Mouse (Mus musculus) intestine, embryonic 14.5 days (tissue): Measurements from ENCODE around the gene Ldah. TPM values are rescaled to one million over a fixed set of nuclear protein-coding genes. Genes with fewer than 3 reads are reported as not detected.
A peak's percentile ranks its signal among the peaks of the same experiment; 100 is the strongest.

Experiments used
- ATAC-seq: fragments of 200-750 bp; cut with Nextera tagmentation; replicated peaks from 2 replicates; pipeline ENCODE4 v1.8.0; 2017; ENCODE audit warnings: low read depth, moderate number of reproducible peaks, moderate TSS enrichment, moderate library complexity; ENCODE audit not compliant: low FRiP score, low TSS enrichment
- DNase-seq: peaks from one replicate; pipeline ENCODE4 v3.0.0-alpha.2; 2018; ENCODE audit warnings: low spot score
- H3K27ac ChIP-seq: fragments of 300-500 bp; sonication (generic); 2 replicates; pipeline ENCODE4 v1.5.1; 2014; ENCODE audit warnings: low read depth, mild to moderate bottlenecking, control low read depth
- H3K27me3 ChIP-seq: fragments of 300-500 bp; sonication (generic); replicated peaks from 2 replicates; pipeline ENCODE4 v1.6.1; 2014; ENCODE audit warnings: low read length, control low read depth; ENCODE audit not compliant: control insufficient read depth, insufficient read depth
- H3K36me3 ChIP-seq: fragments of 300-500 bp; sonication (generic); 2 replicates; pipeline ENCODE4 v1.6.1; 2014; ENCODE audit warnings: low read length, control low read depth; ENCODE audit not compliant: control insufficient read depth, insufficient read depth
- H3K4me1 ChIP-seq: fragments of 300-500 bp; sonication (generic); replicated peaks from 2 replicates; pipeline ENCODE4 v1.6.1; 2014; ENCODE audit warnings: low read length, control low read depth, mixed read lengths; ENCODE audit not compliant: control insufficient read depth, insufficient read depth
- H3K4me2 ChIP-seq: fragments of 300-500 bp; sonication (generic); 2 replicates; pipeline ENCODE4 v1.6.1; 2014; ENCODE audit warnings: low read length
- H3K4me3 ChIP-seq: fragments of 300-500 bp; sonication (generic); 2 replicates; pipeline ENCODE4 v1.5.1; 2014; ENCODE audit warnings: low read depth, low read length, control low read depth, mixed read lengths
- H3K9ac ChIP-seq: fragments of 300-500 bp; sonication (generic); 2 replicates; pipeline ENCODE4 v1.6.1; 2014; ENCODE audit warnings: mild to moderate bottlenecking, low read length
- H3K9me3 ChIP-seq: fragments of 300-500 bp; sonication (generic); 2 replicates; pipeline ENCODE4 v1.6.1; 2016; ENCODE audit warnings: low read length, control low read depth; ENCODE audit not compliant: control insufficient read depth
- WGBS: fragments of 180-500 bp; shearing (Covaris S2); extraction: QIAGEN DNeasy Blood & Tissue Kit; methylation state at CpG from one replicate; pipeline ENCODE4 v1.1.7; 2014; 5-methylcytosine and 5-hydroxymethylcytosine counted together
- polyA plus RNA-seq: library from polyadenylated mRNA; unstranded; fragments of >200 nt; fragmentation: Nextera tagmentation; extraction: Ambion mirVana; gene quantifications from 2 replicates; pipeline ENCODE4 v1.2.1, GENCODE M21; 2014

The Ldah gene
- polyA plus RNA-seq, 1 experiment from 2014 or later = 51.2 TPM

DNA sequence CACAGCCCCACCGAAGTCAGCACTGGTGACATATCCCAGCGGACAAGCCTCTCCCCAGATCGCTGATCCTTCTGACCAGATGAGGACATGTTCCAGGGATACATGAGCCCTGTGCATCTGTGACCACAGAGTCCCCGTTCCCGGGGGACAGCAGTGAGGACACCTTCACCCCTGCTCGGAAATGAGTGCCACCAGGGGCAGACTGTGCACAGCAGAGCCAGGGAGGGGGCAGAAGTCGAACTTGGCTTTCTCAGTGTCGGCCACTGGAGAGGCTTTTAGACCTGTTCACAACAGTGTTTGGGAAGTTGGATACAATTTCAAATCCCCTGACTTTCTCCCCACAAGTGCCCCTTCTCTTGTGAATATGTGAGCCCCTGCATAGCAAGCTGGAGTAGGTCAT lies 81.6 kb downstream of the Ldah start:
- Histone ChIP-seq H3K9ac (no peak overlapping the region), H3K4me3 (no peak overlapping the region), H3K9me3 (no peaks in the 10 kb centered on the region), H3K36me3 (0 out of 2 replicates have a peak, but pooled peaks cover 2% of the 10 kb centered on the region), H3K4me2 (no peak overlapping the region), H3K4me1 (no peaks in the 10 kb centered on the region), H3K27me3 (peaks cover 6% of the 10 kb centered on the region; the same call in 1 of the 2 replicates), H3K27ac (no peak overlapping the region)
- ATAC-seq (no peak), DNase-seq (no peak)
- WGBS = 94% methylated on average over 8 of the region's 8 CpGs

DNA sequence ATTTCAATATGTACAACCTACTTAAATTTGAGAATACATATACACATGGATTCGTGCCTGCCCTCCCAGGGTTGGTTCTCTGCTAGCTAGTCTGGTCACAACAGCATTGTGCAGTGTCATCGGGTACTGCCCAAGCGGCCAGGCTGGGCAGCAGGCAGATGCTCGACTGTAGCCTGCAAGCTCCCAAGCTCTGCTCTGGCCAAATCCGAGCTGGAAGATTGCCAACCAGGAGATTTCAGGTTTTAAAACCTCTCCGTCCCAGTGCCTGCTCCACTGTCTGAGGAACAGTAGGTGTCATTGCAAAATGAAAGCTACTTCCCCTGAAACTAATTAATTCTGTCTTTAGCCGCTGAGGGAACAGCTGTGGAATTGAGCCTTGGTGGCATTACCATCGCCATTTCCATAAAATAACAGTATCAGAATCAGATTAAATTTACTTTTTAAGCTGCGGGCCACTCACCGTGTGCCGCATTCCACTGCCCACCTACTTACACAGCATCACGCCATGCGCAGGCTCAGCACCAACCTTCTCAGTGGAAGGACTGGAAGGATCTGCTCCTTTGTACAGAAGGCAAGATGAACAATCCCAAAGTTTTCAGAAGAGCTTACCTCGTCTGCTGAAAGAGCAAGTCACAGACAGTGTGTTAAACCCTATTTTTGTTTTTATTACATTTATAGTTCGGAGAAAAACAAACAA lies 83.4 kb downstream of the Ldah start:
- Histone ChIP-seq H3K9me3 (no peaks in the 10 kb centered on the region), H3K27me3 (peaks cover 22% of the 10 kb centered on the region), H3K27ac (no peak overlapping the region), H3K4me1 (no peaks in the 10 kb centered on the region), H3K4me2 (no peak overlapping the region), H3K36me3 (no peaks in the 10 kb centered on the region), H3K9ac (no peak overlapping the region), H3K4me3 (no peak overlapping the region)
- no peak for ATAC-seq
- 71% methylated on average over 15 of the region's 15 CpGs for WGBS
- no peak for DNase-seq

DNA sequence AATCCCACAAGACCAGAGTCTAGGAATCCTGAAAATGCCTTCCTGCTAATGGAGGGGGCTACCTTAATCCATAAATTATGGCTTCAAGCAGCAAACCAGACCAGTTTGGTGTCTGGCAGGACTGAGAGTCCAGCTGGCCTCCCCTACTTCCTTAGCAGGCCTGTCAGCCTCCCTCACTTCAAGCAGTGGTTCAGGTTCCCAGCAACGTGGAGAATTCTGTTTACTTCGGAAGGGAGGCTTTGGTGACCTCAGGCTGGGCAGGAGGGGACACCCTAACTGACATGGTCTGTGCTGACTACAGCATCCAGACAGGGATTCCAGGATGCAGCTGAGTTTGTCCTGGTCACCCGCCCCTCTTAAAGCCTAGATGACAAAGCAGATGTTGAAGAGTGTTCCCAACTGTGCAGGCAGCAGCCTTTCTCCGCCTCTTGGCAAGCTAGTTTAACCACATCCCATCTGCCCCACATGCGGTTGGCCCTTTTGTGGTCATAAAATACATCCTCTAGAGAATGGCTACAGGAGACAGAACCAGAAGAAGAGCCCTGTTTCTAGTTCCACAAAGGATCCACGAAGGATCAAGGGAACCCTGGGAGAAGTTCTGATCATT lies 87.5 kb downstream of the Ldah start:
- Histone ChIP-seq H3K27me3 (peaks cover 63% of the 10 kb centered on the region), H3K9ac (no peak overlapping the region), H3K4me1 (peaks cover 2% of the 10 kb centered on the region; the same call in 1 of the 2 replicates), H3K4me3 (no peak overlapping the region), H3K4me2 (no peak overlapping the region), H3K27ac (no peak overlapping the region), H3K36me3 (no peaks in the 10 kb centered on the region), H3K9me3 (no peaks in the 10 kb centered on the region)
- WGBS = 47% methylated on average over 6 of the region's 6 CpGs
- ATAC-seq = no peak
- no peak for DNase-seq

DNA sequence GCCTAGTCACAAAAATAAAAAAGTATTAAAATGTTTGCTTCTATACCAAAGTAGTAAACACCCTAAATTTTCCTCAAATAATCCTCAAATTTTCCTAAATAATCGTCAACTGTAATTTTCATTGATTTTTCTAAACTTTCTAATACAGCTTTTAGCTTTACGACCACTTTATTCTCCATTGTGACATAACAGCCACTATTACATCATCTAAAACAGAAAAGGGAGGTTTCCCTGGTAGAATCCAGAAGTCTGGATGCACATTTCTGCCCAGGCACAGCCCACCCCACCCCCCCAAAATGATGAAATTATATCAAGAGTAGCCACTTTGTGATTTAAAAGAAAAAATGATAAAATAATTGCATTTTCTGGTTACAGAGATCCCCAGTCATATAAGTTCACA lies 88.2 kb downstream of the Ldah start:
- Histone ChIP-seq H3K9me3 (no peaks in the 10 kb centered on the region), H3K4me3 (no peak overlapping the region), H3K27me3 (peaks cover 70% of the 10 kb centered on the region), H3K36me3 (no peaks in the 10 kb centered on the region), H3K4me2 (no peak overlapping the region), H3K4me1 (peaks cover 2% of the 10 kb centered on the region; the same call in 1 of the 2 replicates), H3K27ac (no peak overlapping the region), H3K9ac (no peak overlapping the region)
- no peak for DNase-seq
- ATAC-seq = no peak
- WGBS = 81% methylated on average over 2 of the region's 2 CpGs

DNA sequence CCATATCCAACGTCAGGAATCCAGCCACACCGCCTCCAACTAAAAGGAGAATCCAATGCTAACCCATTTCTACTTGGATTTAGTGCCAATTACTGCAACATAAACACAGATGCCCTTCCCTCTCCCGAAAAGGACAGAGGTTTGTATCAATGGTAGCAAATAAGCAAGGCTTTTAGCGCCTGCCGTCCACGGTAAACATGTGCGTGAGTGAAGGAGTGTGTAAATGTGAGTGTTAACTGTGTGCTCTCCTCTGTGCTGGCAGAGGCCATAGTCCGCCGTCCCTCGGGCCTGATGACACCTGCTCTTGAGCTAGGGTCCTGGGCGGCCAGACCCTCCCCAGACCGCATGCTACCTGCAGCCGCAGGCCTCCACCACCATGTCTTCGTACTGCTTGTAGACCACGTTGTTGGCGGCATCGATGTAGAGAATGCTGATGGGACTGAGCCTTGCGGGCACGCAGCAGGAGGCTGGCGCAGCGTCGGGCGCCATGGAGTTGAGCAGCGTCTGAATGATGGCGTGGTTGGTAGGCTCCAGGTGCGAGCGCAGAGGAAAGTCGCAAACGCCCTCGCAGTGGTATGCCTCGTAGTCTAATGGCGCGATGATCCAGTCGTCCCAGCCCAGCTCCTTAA lies 89.8 kb downstream of the Ldah start:
- H3K4me2 ChIP-seq = peak overlapping the region; percentile 57
- WGBS = 6% methylated on average over 34 of the region's 34 CpGs
- H3K9me3 ChIP-seq = no peaks in the 10 kb centered on the region
- H3K27me3 ChIP-seq = peaks cover 86% of the 10 kb centered on the region
- peaks cover 2% of the 10 kb centered on the region; the same call in 1 of the 2 replicates for H3K4me1 ChIP-seq
- no peak overlapping the region for H3K9ac ChIP-seq
- peak overlapping the region; percentile 31 for H3K4me3 ChIP-seq
- DNase-seq (no peak), ATAC-seq (no peak)
- H3K36me3 ChIP-seq = no peaks in the 10 kb centered on the region
- no peak overlapping the region for H3K27ac ChIP-seq

DNA sequence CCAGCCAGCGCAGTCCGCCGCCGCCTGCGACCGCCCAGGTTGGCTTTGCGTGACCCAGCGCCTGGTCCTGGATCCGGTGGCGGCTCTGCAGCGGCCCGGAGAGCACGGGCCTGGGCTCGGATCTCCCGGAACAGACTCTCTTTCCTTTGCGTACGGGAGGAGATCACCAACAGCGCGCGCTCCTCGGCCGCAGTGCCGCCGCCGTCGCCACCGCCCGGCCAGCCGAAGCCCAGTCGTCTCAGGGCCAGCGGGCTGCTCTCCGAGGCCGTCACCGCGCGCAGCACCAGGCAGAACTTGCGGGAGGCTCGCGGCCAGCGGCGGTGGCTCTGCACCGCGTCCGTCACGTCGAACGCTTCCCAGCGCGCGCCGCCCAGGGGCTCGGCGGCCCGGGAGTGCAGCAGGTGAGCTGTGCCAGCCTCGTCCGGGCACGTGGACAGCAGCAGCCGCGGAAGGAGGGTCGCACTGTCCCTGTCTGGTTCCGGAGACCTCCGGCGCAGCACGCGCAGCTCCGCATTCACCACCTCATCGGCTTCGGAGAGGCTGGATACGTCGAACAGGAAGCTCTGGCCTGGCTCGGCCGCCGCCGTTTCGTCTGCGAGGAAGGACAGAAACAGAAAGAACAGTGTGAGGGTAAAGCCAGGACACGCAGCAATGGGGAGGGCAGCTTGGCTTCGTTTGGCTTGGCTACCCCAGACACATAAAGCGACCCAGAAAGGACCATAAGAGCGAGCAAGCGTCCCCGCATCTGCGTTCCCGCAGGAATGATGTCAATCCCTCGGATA lies 90.6 kb downstream of the Ldah start:
- H3K4me2 ChIP-seq = peak overlapping the region; percentile 57
- peaks cover 94% of the 10 kb centered on the region for H3K27me3 ChIP-seq
- peak overlapping the region; percentile 31 for H3K4me3 ChIP-seq
- DNase-seq (peak; percentile 71), ATAC-seq (no peak)
- peaks cover 2% of the 10 kb centered on the region; the same call in 1 of the 2 replicates for H3K4me1 ChIP-seq
- 2% methylated on average over 81 of the region's 85 CpGs for WGBS
- H3K27ac ChIP-seq = no peak overlapping the region
- H3K9me3 ChIP-seq = no peaks in the 10 kb centered on the region
- no peaks in the 10 kb centered on the region for H3K36me3 ChIP-seq
- no peak overlapping the region for H3K9ac ChIP-seq

DNA sequence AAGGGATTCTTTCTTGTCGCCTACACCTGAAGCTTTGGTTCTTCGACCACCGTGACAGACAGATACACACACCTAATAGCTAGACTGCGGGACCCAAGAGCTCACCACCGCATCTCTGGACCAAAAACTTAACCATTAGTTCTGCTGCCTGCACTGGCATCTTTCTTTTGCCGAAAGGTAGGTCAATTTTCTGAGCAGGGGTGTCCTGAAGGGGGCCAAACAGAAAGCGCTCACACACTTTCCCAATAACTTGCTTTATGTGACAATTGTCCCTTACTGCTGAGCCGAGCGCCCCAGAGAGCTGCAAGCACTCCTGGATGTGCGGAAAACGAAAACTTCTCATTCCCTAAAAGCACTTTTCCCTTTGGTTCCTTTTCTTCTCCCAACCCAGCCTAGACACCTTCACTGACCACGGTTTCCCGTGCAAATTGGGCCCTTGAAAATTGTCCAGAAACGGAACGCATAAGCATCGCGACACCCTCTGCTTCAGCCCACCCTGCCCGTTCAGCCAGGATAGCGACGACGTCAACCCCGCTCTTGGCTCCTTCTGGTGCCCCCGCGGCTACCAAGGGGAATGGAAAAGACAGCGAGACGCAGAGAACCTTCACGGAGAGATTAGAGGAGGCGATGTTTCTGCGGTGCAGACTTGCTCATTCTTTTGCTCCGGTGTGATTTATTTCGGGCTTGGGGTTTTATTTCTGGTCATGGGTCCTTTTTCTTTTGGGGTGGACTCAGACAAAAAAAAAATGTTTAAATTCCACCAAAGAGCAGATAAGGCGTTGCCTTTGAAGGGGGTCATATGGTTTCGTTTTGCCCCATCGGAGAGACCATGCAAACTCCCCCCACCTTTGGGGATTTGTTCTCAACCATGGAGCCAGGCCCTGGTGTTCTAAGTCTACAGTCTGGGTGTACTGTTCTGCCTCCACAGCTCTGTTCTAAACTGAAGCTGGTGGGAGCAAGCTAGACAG lies 91.5 kb downstream of the Ldah start:
- peaks cover 97% of the 10 kb centered on the region for H3K27me3 ChIP-seq
- H3K27ac ChIP-seq = no peak overlapping the region
- peaks cover 2% of the 10 kb centered on the region; the same call in 1 of the 2 replicates for H3K4me1 ChIP-seq
- ATAC-seq (no peak), DNase-seq (peak; percentile 74)
- WGBS = 10% methylated on average over 34 of the region's 34 CpGs
- H3K4me3 ChIP-seq = no peak overlapping the region
- H3K36me3 ChIP-seq = no peaks in the 10 kb centered on the region
- H3K9me3 ChIP-seq = no peaks in the 10 kb centered on the region
- H3K9ac ChIP-seq = no peak overlapping the region
- H3K4me2 ChIP-seq = no peak overlapping the region
